In the genomic region with DNA sequence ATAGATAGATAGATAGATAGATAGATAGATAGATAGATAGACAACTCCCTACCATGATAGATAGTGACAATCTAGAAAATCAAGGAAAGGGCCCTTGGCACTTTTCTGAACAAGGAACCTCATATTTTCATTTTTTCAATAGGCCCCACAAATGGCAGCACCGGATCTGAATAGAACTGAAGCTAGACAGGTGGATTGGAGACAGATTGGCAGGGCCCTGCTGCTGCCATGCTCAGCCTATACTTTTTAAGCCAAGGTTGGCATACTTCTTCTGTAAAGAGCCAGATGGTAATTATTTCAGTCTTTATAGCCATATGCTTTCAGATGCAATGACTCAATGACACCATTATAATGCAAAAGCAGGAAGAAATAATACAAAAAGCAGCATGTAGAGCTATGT, we compare ENCODE assay signal across 22 mouse cellular contexts. TPM values are rescaled to one million over a fixed set of nuclear protein-coding genes. Genes with fewer than 3 reads are reported as not detected.
DNase-seq lines count a peak whose midpoint lies in the region; ATAC-seq and TF ChIP-seq lines count a peak whose summit lies in the region.
"Had no signal": no experiment of that assay in that cellular context is flagged by ENCODE, and none has a peak within 500 bp of the region (broad histone marks: within the 10 kb centered on the region; RNA-seq: fewer than 3 reads in every experiment).

No protein-coding gene starts in this region.

- H3K27me3 ChIP-seq in forebrain, embryonic 15.5 days, result no peaks in the 10 kb centered on the region
- no peaks in the 10 kb centered on the region for H3K27me3 ChIP-seq in forebrain, embryonic 12.5 days
- no peaks in the 10 kb centered on the region for H3K27me3 ChIP-seq in stomach, postnatal 0 days (ENCODE audit: control insufficient read depth, insufficient read depth, low read length)
- no peaks in the 10 kb centered on the region for H3K27me3 ChIP-seq in thymus, adult 2 months (ENCODE audit: control insufficient read depth, insufficient read depth, low read length)
- no peaks in the 10 kb centered on the region for H3K27me3 ChIP-seq in neural tube, embryonic 15.5 days (replicated peaks)
- H3K27me3 ChIP-seq: embryonic facial prominence, embryonic 15.5 days; hindbrain, embryonic 15.5 days had no signal

- H3K4me1 ChIP-seq in forebrain, embryonic 15.5 days, result no peaks in the 10 kb centered on the region; the same call in 1 of the 2 replicates
- H3K4me1 ChIP-seq in forebrain, embryonic 12.5 days, result no peaks in the 10 kb centered on the region
- no peaks in the 10 kb centered on the region for H3K4me1 ChIP-seq in stomach, postnatal 0 days (replicated peaks; ENCODE audit: control insufficient read depth, insufficient read depth)
- no peaks in the 10 kb centered on the region for H3K4me1 ChIP-seq in thymus, adult 2 months (replicated peaks; ENCODE audit: control insufficient read depth, insufficient read depth, low read length)
- H3K4me1 ChIP-seq in neural tube, embryonic 15.5 days, result no peaks in the 10 kb centered on the region
- H3K4me1 ChIP-seq: hindbrain, embryonic 15.5 days had no signal

- no peaks in the 10 kb centered on the region for H3K36me3 ChIP-seq in forebrain, embryonic 15.5 days
- no peaks in the 10 kb centered on the region for H3K36me3 ChIP-seq in forebrain, embryonic 12.5 days (replicated peaks)
- no peaks in the 10 kb centered on the region for H3K36me3 ChIP-seq in stomach, postnatal 0 days (ENCODE audit: control insufficient read depth, insufficient read depth, low read length)
- H3K36me3 ChIP-seq in thymus, adult 2 months (ENCODE audit: control insufficient read depth, insufficient read depth, low read length), result no peaks in the 10 kb centered on the region
- no peaks in the 10 kb centered on the region for H3K36me3 ChIP-seq in neural tube, embryonic 15.5 days
- H3K36me3 ChIP-seq: embryonic facial prominence, embryonic 15.5 days; hindbrain, embryonic 15.5 days had no signal

- peak; percentile 79 for DNase-seq in brain, embryonic 14.5 days (ENCODE audit: low read depth)
- peak; percentile 27 for DNase-seq in cerebellum, adult 8-10 months
- peak in 1 of 2 experiments; percentile 72 for DNase-seq in layer of hippocampus, adult 2 months (ENCODE audit: low spot score in 2 of 2)
- no peak for DNase-seq in stomach, postnatal 0 days (ENCODE audit: low spot score)
- DNase-seq in thymus, adult 2 months, result no peak
- DNase-seq: adrenal gland, postnatal 10 days; embryo, embryonic 11 days; heart, postnatal 14 days; kidney, adult 11 months; kidney, postnatal 10 days; liver; liver, postnatal 0 days; lung, postnatal 14 days; thymus, postnatal 36 days had no signal

- no peak for TF ChIP-seq EP300 in stomach, postnatal 0 days (optimal IDR thresholded peaks at IDR 0.05)

- no peak for TF ChIP-seq CTCF in brain, embryonic 14.5 days (IDR thresholded peaks at IDR 0.05; ENCODE audit: borderline replicate concordance, extremely low read depth, insufficient read depth, insufficient read length)
- no peak for TF ChIP-seq CTCF in layer of hippocampus, adult 2 months (conservative IDR thresholded peaks at IDR 0.05)
- no peak for TF ChIP-seq CTCF in stomach, postnatal 0 days (IDR thresholded peaks at IDR 0.05; ENCODE audit: low read depth)
- no peak for TF ChIP-seq CTCF in thymus, adult 2 months (IDR thresholded peaks at IDR 0.05; ENCODE audit: borderline replicate concordance, control insufficient read depth, extremely low read depth, insufficient read depth, low read length, poor library complexity)

- no peak overlapping the region for H3K9ac ChIP-seq in forebrain, embryonic 15.5 days (replicated peaks)
- H3K9ac ChIP-seq in forebrain, embryonic 12.5 days, result no peak overlapping the region
- H3K9ac ChIP-seq in stomach, postnatal 0 days (ENCODE audit: low read length), result no peak overlapping the region
- no peak overlapping the region for H3K9ac ChIP-seq in neural tube, embryonic 15.5 days (replicated peaks)
- H3K9ac ChIP-seq: embryonic facial prominence, embryonic 15.5 days; hindbrain, embryonic 15.5 days; liver, postnatal 0 days had no signal

- H3K4me2 ChIP-seq in forebrain, embryonic 15.5 days (replicated peaks), result no peak overlapping the region
- no peak overlapping the region for H3K4me2 ChIP-seq in forebrain, embryonic 12.5 days
- H3K4me2 ChIP-seq in stomach, postnatal 0 days (replicated peaks; ENCODE audit: low read depth), result no peak overlapping the region
- H3K4me2 ChIP-seq in neural tube, embryonic 15.5 days, result no peak overlapping the region
- H3K4me2 ChIP-seq: embryonic facial prominence, embryonic 15.5 days; heart, embryonic 11.5 days; hindbrain, embryonic 15.5 days had no signal

- no peak overlapping the region for H3K4me3 ChIP-seq in forebrain, embryonic 15.5 days
- H3K4me3 ChIP-seq in forebrain, embryonic 12.5 days (replicated peaks), result no peak overlapping the region
- no peak overlapping the region for H3K4me3 ChIP-seq in layer of hippocampus, adult 2 months
- no peak overlapping the region for H3K4me3 ChIP-seq in stomach, postnatal 0 days (ENCODE audit: low read depth, low read length)
- no peak overlapping the region for H3K4me3 ChIP-seq in thymus, adult 2 months (ENCODE audit: control insufficient read depth, insufficient read depth, low read length)
- H3K4me3 ChIP-seq in neural tube, embryonic 15.5 days (replicated peaks), result no peak overlapping the region
- H3K4me3 ChIP-seq: embryonic facial prominence, embryonic 15.5 days; hindbrain, embryonic 15.5 days had no signal

- 53% methylated on average over 1 of the region's 1 CpGs for WGBS in forebrain, embryonic 15.5 days
- 86% methylated on average over 1 of the region's 1 CpGs for WGBS in forebrain, embryonic 12.5 days
- 92% methylated on average over 1 of the region's 1 CpGs for WGBS in stomach, postnatal 0 days
- 94% methylated on average over 1 of the region's 1 CpGs for WGBS in thymus, adult 2 months
- WGBS in neural tube, embryonic 15.5 days, result 95% methylated on average over 1 of the region's 1 CpGs

- no peaks in the 10 kb centered on the region for H3K9me3 ChIP-seq in forebrain, embryonic 15.5 days
- H3K9me3 ChIP-seq in forebrain, embryonic 12.5 days, result no peaks in the 10 kb centered on the region
- no peaks in the 10 kb centered on the region for H3K9me3 ChIP-seq in stomach, postnatal 0 days (ENCODE audit: control insufficient read depth, low read length)
- no peaks in the 10 kb centered on the region for H3K9me3 ChIP-seq in neural tube, embryonic 15.5 days (replicated peaks)
- H3K9me3 ChIP-seq: embryonic facial prominence, embryonic 15.5 days; hindbrain, embryonic 15.5 days had no signal

- H3K27ac ChIP-seq in forebrain, embryonic 15.5 days (replicated peaks), result peak overlapping the region; percentile 60
- H3K27ac ChIP-seq in forebrain, embryonic 12.5 days, result no peak overlapping the region
- H3K27ac ChIP-seq in layer of hippocampus, adult 2 months, result peak overlapping the region; percentile 84
- H3K27ac ChIP-seq in stomach, postnatal 0 days (replicated peaks), result no peak overlapping the region
- H3K27ac ChIP-seq in thymus, adult 2 months (ENCODE audit: control insufficient read depth, insufficient read depth, low read length), result no peak overlapping the region
- no peak overlapping the region for H3K27ac ChIP-seq in neural tube, embryonic 15.5 days (replicated peaks)
- H3K27ac ChIP-seq: embryonic facial prominence, embryonic 15.5 days; hindbrain, embryonic 15.5 days had no signal

- ATAC-seq in forebrain, embryonic 15.5 days (replicated peaks), result peak; percentile 87
- ATAC-seq in forebrain, embryonic 12.5 days (ENCODE audit: low FRiP score), result no peak
- ATAC-seq in stomach, postnatal 0 days (ENCODE audit: low FRiP score, low TSS enrichment), result no peak
- no peak for ATAC-seq in neural tube, embryonic 15.5 days (ENCODE audit: low FRiP score)
- ATAC-seq: liver, postnatal 0 days had no signal

- no peak for TF ChIP-seq POLR2A in brain, embryonic 14.5 days (IDR thresholded peaks at IDR 0.05; ENCODE audit: borderline replicate concordance, extremely low read depth, insufficient read depth, insufficient read length, poor library complexity, severe bottlenecking)
- TF ChIP-seq POLR2A in thymus, adult 2 months (IDR thresholded peaks at IDR 0.05; ENCODE audit: control insufficient read depth, extremely low read depth, insufficient read depth, low read length, poor library complexity), result no peak

RNA-seq across cellular contexts. Expression of a gene that starts 15.8 kb away (rescaled TPM):
- not detected in 2 replicates for polyA plus RNA-seq in forebrain, embryonic 15.5 days (2015; fragmentation: Nextera tagmentation; extraction: Ambion mirVana)
- polyA plus RNA-seq in forebrain, embryonic 12.5 days (2016; fragmentation: Nextera tagmentation; extraction: Ambion mirVana), result not detected in 2 replicates
- polyA plus RNA-seq in brain, embryonic 14.5 days (2012; rRNA removed), result not detected in 2 replicates
- not detected for total RNA-seq in layer of hippocampus, adult 2 months (2021)
- 1.1 and 1.2 TPM in 2 replicates for polyA plus RNA-seq in stomach, postnatal 0 days (2015; fragmentation: Nextera tagmentation; extraction: Ambion mirVana)
- polyA plus RNA-seq in thymus, adult 2 months (2012; rRNA removed), result 0.08 TPM in 1 of 2 replicates, not detected in the other
- polyA plus RNA-seq in neural tube, embryonic 15.5 days (2015; fragmentation: Nextera tagmentation; extraction: Ambion mirVana), result 6.0 TPM in 1 of 2 replicates, not detected in the other
- polyA plus RNA-seq: embryonic facial prominence, embryonic 15.5 days; gonadal fat pad, adult 2 months; heart, embryonic 11.5 days; hindbrain, embryonic 15.5 days; liver, postnatal 0 days; neural tube, embryonic 11.5 days had no signal

Comparison
In these comparisons a context has a peak if more than half of its experiments do, and no peak if none do; other contexts are left out.
1. H3K27ac ChIP-seq: peak in forebrain, embryonic 15.5 days (single experiment) and layer of hippocampus, adult 2 months (single experiment); none in forebrain, embryonic 12.5 days (single experiment), stomach, postnatal 0 days (single experiment), thymus, adult 2 months (single experiment) and neural tube, embryonic 15.5 days (single experiment).
2. DNase-seq: peak in brain, embryonic 14.5 days (single experiment) and cerebellum, adult 8-10 months (single experiment); none in stomach, postnatal 0 days (single experiment) and thymus, adult 2 months (single experiment).